Comparison of ENCODE assay signal across 18 mouse cellular contexts in the genomic region with DNA sequence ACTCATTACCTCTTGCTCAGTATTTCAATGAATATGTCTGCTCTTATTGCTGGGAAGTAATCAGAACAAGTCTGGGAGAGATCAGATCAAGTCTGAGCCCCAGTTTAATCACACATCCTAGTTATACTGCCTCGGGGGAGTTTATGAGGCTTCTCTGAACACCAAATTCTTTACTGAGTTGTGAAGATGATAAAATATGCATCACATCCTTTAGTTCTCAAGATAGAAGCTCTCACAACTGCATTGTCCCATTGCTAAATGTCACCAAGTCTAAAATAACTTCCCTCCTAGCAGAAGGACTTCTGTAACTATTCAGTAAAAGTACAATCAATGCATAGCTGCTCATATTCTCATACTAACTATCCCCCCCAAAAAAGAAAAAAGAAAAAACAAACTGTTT.
"Had no signal": no experiment of that assay in that cellular context is flagged by ENCODE, and none has a peak within 500 bp of the region (broad histone marks: within the 10 kb centered on the region; RNA-seq: fewer than 3 reads in every experiment).

No protein-coding gene starts in this region.

- DNase-seq: liver, postnatal 0 days; lung, adult 2 months; lung, postnatal 14 days; lung, postnatal 36 days; right cerebral cortex, postnatal 25 days; thymus, adult 18-20 months; thymus, postnatal 14 days; thymus, postnatal 36 days had no signal

- H3K9me3 ChIP-seq: lung, embryonic 15.5 days; midbrain, embryonic 13.5 days; midbrain, embryonic 15.5 days; neural tube, embryonic 12.5 days; stomach, embryonic 15.5 days had no signal

- H3K4me3 ChIP-seq: lung, embryonic 15.5 days; megakaryocyte, embryonic 14.5 days; midbrain, embryonic 13.5 days; midbrain, embryonic 15.5 days; neural tube, embryonic 12.5 days; stomach, embryonic 15.5 days had no signal

- H3K9ac ChIP-seq: liver, postnatal 0 days; lung, embryonic 15.5 days; midbrain, embryonic 13.5 days; midbrain, embryonic 15.5 days; neural tube, embryonic 12.5 days; stomach, embryonic 15.5 days had no signal

- H3K27ac ChIP-seq: lung, embryonic 15.5 days; macrophage; midbrain, embryonic 13.5 days; midbrain, embryonic 15.5 days; neural tube, embryonic 12.5 days; stomach, embryonic 15.5 days; stomach, postnatal 0 days had no signal

- H3K4me2 ChIP-seq: lung, embryonic 15.5 days; midbrain, embryonic 11.5 days; midbrain, embryonic 13.5 days; midbrain, embryonic 15.5 days; neural tube, embryonic 12.5 days; stomach, embryonic 15.5 days had no signal

- H3K27me3 ChIP-seq: lung, embryonic 15.5 days; megakaryocyte, embryonic 14.5 days; midbrain, embryonic 13.5 days; midbrain, embryonic 15.5 days; neural tube, embryonic 12.5 days; stomach, embryonic 15.5 days had no signal

- H3K36me3 ChIP-seq: lung, embryonic 15.5 days; midbrain, embryonic 13.5 days; midbrain, embryonic 15.5 days; neural tube, embryonic 12.5 days; stomach, embryonic 15.5 days had no signal

- ATAC-seq: liver, postnatal 0 days; lung, postnatal 0 days; midbrain, embryonic 13.5 days; midbrain, embryonic 15.5 days had no signal

- H3K4me1 ChIP-seq: lung, embryonic 15.5 days; megakaryocyte, embryonic 14.5 days; midbrain, embryonic 13.5 days; midbrain, embryonic 15.5 days; neural tube, embryonic 12.5 days; stomach, embryonic 15.5 days had no signal
